Mouse (Mus musculus) hindlimb bud, embryonic 11.5 days (tissue): ENCODE data around the gene Fbxw10.

Source experiments
- DNase-seq: peaks from one replicate; pipeline ENCODE4 v3.0.0-alpha.2; 2012; ENCODE audit warnings: low read depth, low spot score; ENCODE audit errors: extremely low spot score

Fbxw10 gene

DNA sequence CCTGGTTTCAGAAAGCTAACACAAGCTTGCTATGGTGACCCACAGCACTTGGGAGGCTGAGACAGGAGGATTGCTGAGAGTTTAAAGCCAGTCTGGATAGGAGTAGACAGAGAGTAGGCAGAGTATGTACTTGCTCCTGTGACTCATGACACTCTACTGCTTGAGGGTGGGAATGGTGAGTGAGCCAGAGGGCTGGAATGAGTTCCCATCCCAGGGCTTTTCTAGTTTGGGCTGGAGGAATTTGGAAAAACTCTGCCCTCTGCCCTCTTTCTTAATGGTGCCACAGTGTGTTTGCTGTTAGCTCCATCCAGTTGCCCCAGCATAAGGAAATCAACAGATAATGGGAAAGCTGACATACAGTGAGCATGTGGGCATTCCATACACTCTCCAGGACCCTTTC, 15.0 kb upstream of the Fbxw10 start:
- DNase-seq = no peak

DNA sequence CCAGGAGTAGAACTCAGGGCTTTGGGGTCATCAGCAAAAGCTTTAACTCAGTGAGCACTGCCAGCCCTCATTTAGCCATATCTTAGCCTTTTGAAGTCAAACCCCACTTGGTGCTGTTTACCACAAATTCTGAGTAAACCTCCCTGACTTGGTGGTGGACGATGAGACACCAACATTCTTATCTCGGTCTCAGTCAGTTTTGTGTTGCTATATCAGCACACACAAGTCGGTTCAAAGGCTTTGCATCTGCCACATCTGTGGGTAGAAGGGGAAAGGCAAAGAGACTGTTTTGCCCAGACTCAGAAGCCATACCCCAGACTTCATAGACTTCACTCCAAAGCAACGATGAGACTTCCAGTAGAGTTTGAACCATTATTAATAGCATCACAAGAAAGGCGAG, 2.3 kb upstream of the Fbxw10 start:
- no peak for DNase-seq

DNA sequence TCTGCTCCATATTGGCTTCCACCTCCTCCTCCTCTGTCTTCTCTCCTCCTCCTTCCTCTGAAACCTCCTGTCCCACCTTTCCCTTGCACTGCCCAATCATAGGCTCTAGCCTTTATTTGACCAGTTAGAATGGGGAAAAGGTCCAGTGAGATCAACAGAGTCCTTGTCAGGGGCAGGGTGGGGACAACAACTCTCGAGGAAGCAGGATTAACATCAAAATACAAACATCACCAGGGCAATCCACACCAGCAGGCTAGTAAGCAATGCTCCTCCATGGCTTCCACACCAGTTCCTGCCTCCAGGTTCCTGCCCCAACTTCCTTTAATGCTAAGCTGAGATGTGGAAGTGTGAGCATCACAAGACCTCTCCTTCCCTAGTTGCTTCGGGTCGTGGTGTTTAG, 1.1 kb upstream of the Fbxw10 start:
- no peak for DNase-seq

DNA sequence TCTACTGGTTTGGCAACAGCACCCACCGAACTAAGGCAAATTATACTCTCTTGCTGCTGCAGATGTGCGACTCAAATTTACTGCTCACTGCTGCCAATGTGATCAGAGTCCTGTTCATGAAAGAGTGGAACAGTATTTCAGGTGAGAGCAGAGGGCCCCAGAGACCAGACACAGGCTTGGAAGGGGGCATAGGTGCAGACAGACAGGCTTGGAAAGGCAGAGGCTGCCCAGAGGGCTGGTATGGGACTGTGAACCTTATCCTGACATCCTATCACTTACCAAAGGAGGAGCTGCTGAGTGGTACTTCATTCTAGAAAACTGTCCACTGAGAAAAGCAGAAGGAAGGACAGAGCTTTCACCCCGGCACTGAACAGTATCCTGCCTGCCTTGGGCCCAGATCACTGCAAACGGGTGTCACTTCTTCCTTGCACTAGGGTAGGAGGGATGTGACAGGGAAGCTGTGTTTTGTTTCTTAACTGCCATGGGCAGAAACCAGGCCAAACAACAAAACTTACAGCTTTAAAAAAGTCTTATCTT, 854 bp downstream of the Fbxw10 start:
- no peak for DNase-seq

DNA sequence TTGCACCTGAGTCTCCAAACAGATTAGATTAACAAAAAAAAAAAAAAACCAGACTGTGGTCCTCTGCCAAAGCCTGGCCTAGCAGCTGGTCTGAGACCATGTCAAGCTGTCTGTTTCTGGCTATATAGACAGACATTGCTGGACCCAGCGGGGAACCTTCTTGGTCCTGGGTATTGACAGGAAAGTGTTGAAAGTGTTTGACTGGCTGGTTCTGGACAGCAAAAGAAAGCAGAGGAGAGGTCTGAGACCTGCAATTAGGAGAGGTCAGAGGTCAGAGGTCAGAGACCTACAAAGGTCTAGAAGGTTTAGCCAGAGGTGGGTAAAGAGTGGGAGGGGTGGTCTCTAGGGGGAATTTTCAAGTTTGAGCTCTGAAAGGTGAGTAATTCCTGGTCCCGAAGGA, 1.4 kb downstream of the Fbxw10 start:
- DNase-seq = no peak

DNA sequence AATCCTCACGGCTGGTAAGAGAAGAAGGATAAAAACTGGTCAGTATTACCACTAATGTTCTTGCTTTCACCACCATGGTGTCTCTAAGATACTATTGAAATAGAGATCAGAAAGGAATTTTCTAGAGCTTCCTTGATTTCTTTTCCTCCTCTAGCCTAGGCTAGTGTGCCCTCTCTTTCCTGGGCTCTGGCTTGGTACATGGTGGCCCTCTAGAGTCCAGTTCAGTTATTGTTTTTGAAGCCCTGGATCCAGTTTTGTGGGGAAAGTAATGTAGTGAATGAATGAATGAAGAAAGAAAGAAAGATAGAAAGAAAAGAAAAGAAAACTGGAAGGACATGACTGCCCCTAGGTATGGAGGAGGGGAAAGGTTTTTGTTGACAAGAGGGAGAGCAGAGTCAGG, 4.3 kb downstream of the Fbxw10 start:
- no peak for DNase-seq

DNA sequence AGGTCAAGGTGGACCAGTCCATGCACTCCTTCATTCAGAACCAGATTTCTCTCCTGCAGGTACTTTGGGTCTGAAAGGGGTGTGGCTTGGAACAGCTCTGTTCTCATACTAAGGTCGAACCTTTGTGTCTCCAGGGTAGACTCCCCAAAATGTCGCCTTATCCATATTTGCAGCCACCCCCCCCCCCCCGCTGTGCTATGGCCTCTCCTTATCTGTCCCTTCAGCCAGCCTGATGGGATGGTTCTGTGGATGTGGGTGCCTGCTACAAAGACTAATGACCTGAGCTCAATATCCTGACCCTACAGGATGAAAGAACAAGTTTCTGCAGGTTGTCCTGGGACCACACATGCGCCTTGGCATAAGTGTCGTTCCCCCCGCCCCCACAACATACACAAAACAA, 6.5 kb downstream of the Fbxw10 start:
- DNase-seq = no peak

DNA sequence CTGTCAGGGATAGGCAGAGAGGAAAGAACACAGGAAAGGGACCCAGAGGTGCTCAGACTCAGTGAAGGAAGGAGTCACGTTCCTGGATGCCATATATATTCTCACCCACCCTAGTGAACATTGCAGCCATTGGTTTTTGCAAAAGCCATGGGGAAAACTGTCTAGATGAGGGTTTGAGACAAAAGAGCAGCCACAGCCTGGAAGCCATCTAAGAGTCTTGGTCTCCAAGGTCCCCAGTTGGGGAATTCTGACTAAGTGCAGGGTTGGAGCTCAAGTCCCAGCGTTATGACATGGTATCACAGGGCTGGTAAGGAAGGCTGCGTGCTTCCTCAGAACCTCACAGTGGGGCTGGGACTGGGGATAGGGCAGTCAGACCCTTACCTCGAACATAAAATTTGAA, 18.7 kb downstream of the Fbxw10 start:
- DNase-seq = no peak

DNA sequence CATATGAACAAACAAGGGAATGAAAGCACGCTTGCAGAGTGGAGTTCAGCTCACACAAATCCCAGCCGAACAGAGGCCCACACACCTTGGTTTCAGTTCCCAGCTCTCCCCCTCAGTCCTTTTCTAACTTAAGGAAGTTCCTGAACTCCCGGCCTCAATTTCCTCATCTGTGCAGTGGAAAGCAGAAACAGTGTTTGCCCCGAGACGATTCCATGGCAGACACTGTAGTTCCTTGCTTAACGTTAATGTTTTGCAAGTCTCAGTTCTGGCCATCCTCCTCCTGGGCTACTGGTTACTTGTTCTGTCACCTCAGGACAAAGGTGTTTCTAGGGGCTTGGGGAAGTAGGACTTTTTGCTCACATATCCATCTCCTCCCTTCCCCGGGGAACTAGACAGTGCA, 19.8 kb downstream of the Fbxw10 start:
- DNase-seq = no peak

DNA sequence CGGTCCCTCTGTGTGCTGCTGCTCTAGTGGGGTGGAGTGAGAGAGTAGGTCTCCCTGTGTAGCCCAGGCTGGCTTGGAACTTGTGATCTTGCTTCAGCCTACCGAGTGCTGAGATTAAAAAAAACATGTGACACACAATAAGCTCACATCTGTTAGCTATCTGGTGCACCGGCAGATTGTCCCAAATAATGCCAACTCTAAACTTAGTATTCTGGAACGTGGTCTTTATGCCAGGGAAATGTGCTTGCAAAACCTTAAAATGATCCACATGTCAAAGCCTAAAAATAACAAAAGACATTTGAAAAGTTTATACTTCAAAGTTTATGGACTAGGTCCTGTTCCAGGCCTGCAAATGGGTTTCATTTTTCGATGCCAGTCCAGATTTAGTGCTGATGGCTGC, 22.3 kb downstream of the Fbxw10 start:
- no peak for DNase-seq

DNA sequence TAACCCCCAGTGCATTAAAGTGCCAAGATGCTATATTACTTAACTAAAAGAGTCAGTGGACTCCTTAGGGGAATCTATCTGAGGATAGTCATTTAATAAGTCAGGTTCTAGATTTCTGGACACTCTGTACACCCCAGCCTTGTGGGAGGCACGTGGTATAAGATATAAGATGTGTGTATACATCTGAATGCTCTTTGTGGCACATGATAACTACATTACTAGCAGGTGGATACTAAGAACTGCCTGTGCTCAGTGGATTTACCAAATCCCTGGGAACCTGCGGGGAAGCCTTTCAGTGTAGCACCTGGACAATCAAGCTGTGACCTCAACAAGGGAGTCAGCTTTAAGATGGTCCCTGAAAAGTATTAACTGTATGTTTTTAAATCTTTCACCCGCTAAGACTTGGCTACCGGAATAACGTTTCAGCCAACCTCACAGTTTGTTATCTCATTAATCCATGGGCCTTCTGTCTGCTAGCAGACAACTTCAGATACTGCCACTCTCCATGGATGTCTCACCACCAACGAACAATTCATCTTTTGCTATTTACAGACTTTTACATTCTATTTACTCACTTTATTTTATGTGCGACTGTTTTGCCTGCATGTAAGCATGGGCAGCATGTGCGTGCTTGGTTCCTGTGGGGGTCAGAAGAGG, 23.0 kb downstream of the Fbxw10 start:
- DNase-seq = no peak

DNA sequence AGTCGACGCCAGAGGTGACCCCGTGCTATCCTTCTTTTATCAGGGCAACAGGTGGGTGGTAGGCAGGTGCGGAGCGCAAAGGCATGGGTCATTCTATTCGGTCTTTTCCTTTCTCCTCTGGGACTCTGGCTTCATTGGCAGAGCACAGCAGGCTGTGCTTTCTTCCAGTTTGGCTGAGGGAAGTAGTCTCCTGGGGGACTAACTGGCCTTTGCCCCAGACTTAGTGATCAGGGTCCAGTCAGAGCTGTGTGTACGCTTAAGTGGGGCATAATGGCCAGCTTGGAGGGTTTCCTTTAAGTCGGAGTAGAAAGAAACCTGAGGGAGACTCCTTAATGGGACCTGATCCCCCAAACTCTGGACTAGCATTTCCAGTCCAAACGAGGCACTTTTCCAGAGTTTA, 26.6 kb downstream of the Fbxw10 start:
- no peak for DNase-seq

DNA sequence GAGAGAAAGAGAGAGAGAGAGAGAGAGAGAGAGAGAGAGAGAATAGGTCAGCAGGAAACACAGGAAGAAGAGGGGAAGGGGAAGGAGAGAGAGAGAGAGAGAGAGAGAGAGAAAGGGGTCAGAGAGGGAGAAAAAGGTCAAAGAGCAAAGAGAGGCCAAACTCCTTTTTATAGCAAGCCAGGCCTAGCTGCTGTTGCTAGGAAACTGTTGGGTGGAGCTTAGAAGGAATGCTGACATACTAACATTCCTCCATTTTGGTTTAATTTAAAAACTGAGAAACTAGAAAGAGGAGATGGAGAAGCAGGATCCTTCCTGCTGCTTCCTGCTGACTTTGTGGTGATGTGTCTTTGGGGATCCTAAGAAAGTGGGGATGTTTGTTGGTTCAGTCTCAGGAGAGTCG, 28.8 kb downstream of the Fbxw10 start:
- DNase-seq = no peak

DNA sequence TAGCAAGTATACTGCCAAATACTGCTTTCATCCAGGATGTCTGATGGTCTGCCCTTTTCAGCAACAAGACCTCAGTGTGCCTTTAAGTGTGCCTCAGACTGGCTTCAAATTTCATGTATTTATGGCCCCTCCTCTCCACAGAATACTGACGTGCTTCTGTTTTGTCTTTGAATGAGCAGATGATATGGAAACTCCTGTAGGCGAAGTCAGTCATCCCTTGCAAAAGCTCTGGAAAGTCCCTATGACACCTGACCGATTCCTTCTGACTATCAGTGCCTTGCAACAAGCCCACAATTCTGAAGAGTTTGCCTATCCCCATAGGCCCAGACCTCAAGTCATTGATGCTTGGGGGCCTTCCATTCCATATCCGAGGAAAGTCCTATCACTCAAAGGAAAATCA, 29.6 kb downstream of the Fbxw10 start:
- no peak for DNase-seq

DNA sequence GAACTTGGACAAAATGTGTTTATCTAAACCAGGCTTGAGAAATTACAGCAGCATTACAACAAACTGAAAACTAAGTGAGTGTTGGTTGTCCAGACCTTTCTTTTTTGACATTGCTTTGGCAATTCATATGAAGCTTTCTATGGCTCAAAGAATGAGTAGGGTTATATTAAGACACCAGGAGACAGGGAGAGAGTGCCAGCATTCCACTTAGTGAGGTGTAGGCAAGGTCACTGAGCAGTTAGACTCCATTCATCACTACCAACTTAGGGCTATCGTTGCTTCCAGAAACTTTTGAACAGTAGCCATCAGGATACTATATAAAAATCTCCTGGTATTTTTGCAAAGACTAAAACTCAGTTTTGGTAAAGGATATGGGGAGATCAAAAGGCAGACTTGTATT, 30.5 kb downstream of the Fbxw10 start:
- no peak for DNase-seq

DNA sequence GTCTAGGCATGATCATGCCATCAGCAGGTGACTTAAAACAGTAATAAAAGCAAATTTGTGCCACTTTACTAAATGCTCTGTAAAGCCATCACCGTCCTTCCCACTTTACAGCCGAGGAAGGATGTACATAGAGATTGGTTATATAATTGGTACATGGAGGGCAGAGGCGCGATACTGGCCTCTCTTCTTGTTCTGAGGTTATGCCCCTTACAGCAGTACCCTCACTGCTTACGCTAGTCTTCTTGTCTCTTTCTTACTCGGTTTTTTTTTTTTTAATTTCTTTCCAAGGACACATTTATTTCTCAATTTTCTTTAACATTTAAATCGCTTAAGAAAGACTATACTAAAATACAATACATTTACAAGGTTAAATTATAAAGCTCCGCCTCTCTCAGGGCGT, 31.9 kb downstream of the Fbxw10 start:
- DNase-seq = no peak

DNA sequence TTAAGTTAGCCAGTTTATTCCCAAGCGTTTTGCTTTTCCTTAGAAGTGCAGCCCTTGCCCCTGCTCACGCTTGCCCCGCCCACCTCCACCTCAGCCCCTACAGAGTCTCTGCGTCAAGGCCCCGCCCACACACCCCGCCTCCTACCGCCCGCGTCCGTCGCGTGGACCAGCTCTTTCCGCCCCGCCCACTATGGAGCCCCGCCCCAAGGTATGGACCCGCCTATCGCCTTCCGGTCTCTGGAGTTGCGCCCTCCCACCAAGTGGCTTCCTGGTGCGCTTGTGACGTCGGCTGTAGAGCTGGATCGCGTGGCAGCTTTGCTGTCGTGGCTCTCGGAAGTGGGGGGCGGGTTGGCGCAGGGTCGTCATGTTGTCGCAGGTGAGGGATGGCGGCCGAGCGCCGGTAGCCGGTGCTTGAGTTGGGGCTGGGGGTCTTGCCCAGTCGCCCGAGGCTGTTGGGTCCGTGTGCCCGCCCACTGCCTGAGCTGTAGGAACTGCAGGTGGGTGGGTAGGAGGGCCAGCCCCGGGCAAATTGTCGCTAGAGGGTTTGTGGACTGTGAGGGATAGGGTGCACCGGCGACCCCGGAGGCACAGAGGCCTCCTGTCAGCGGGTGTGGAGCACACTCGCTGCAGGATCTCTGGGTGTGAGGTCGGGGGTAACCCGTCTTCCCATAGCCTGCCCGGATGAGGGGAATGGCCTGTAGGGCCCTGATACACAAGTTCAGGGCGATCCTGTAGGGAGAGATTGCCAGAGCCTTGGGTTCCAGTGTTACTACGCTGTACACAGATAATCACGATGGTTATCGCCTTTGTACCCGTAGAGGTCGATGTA, 32.6 kb downstream of the Fbxw10 start, which contains the start of gene Tvp23b:
Tvp23b (plus strand) TSS at position 236 of the 829 bp plus-strand sequence.
- DNase-seq = peak; percentile 72

DNA sequence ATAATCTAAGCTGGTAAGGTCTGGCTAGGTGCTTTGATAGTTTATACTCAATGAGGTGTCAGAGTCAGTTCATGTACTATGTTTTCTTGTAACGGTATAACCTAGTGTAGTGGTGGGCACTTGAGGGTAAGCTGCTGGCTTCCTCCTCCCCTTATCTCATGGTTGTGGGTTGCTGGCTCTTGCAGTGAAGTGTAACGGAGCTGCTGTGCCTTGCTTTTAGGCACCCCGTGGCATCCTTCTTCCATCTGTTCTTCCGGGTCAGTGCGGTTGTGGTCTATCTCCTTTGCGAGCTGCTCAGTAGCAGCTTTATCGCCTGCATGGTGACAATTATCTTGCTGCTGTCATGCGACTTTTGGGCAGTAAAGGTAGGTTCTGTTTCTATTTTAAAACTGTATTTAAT, 36.5 kb downstream of the Fbxw10 start:
- DNase-seq = no peak

DNA sequence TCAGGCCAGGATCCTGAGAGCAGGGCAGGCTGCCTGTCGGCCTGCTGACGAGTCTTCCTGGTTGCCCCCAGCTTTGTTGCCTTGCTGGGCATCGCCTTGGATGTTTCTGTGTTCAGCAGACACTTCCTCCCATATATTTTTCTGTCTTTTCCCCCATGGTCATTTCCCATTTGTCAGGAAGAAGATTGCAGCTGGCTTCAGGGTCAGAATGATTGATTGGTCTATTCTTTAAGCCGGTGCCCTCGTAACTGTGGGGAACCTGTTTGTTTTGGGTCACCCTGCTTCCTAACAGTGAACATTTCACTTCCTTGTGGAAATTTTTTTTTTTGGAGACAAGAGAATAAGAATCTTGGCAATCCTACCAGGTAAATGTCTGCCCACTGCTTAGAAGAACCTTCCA, 38.5 kb downstream of the Fbxw10 start:
- no peak for DNase-seq

DNA sequence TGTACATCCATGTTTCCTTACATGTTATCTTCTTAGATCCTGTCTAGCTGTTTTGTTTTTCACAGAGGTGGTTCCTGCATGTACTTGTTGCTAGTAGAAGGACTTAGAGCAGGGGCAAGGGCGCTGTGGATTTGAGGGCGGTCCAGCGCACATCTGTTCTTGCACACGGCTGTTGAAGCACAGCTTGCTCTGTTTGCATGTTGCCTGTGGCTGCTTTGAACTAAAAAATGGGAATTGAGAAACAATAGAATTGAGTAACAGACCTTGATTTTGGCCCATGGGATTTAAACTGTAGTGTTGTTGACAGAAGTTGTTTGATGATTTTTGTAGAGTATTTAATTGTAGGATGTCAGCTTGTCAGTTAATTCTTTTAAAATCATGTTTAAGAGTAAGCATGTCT, 43.9 kb downstream of the Fbxw10 start:
- no peak for DNase-seq

DNA sequence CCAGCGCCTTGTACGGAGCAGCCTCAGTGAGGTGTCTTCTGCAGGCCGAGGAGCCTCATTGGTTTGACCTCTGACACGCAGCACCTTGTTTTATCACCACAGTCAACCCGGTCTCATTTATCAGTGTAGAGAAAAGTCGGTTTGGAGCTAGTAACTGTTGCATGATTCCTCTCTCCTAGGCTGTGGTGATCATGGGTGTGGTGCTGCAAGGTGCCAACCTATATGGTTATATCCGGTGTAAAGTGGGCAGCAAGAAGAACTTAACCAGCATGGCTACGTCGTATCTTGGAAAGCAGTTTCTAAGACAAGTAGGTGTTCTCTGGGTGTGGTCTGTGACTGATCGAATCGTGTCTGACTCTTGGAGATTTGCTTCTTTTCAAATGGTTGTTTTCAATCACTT, 44.9 kb downstream of the Fbxw10 start:
- DNase-seq = no peak

DNA sequence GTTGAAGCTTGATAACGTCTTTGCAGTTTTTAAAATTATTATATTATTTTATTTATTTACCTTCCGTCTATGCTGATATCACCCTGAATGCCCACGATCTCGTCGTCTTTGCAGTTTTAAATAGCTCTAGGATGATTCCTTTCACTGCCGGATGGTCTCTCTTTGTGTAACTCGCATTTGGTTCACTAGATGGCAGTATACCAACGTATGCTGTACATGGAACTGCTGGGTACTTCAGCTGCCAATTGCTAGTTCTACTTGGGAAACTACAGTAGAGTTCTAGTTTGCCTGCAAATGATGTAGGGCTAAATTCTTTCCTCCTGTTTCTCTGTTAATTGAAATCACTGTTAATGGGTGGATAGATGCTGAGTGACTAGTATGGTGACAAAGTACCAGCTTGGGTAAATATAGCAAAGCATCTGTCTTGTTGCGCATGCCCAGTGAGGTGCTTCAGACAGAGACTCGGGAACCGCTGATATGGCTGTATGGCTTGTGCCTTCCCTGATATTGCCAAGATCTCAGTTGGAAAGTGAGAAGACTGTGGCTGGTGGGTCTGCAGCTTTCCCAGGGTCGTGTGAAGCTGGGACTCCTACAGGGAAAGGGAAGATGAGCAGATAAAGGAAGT, 54.9 kb downstream of the Fbxw10 start:
- DNase-seq = peak; percentile 80
